Mouse (Mus musculus) liver, embryonic 11.5 days (tissue): ENCODE results near the gene Ppargc1a. TPM values are rescaled to one million over a fixed set of nuclear protein-coding genes. Genes with fewer than 3 reads are reported as not detected.

ENCODE experiments used
- ATAC-seq: fragments of 200-750 bp; cut with Nextera tagmentation; replicated peaks from 2 replicates; pipeline ENCODE4 v1.8.0; 2017; ENCODE audit warnings: moderate number of reproducible peaks, mild to moderate bottlenecking, moderate TSS enrichment, moderate library complexity; ENCODE audit not compliant: low FRiP score
- DNase-seq: peaks from one replicate; pipeline ENCODE4 v3.0.0-alpha.2; 2017; ENCODE audit warnings: low spot score
- H3K27ac ChIP-seq: fragments of 300-500 bp; sonication (generic); 2 replicates; pipeline ENCODE4 v1.5.1; 2014; ENCODE audit warnings: mild to moderate bottlenecking, low read depth, low read length, control low read depth
- H3K27me3 ChIP-seq: fragments of 300-500 bp; sonication (generic); replicated peaks from 2 replicates; pipeline ENCODE4 v1.6.1; 2014; ENCODE audit warnings: low read length, mixed read lengths; ENCODE audit not compliant: control insufficient read depth, insufficient read depth
- H3K36me3 ChIP-seq: fragments of 300-500 bp; sonication (generic); 2 replicates; pipeline ENCODE4 v1.6.1; 2014; ENCODE audit warnings: mild to moderate bottlenecking, low read length, moderate library complexity, mixed read lengths; ENCODE audit not compliant: control insufficient read depth, insufficient read depth
- H3K4me1 ChIP-seq: fragments of 300-500 bp; sonication (generic); replicated peaks from 2 replicates; pipeline ENCODE4 v1.6.1; 2014; ENCODE audit warnings: low read length, mixed read lengths; ENCODE audit not compliant: control insufficient read depth, insufficient read depth
- H3K4me2 ChIP-seq: fragments of 300-500 bp; sonication (generic); 2 replicates; pipeline ENCODE4 v1.6.1; 2014; ENCODE audit warnings: mild to moderate bottlenecking, control low read depth, moderate library complexity
- H3K4me3 ChIP-seq: fragments of 300-500 bp; sonication (generic); 2 replicates; pipeline ENCODE4 v1.5.1; 2014; ENCODE audit warnings: low read depth, low read length, control low read depth
- H3K9ac ChIP-seq: fragments of 300-500 bp; sonication (generic); 2 replicates; pipeline ENCODE4 v1.6.1; 2014; ENCODE audit warnings: low read depth, low read length, control low read depth
- H3K9me3 ChIP-seq: fragments of 300-500 bp; sonication (generic); 2 replicates; pipeline ENCODE4 v1.6.1; 2016; ENCODE audit warnings: low read length, inconsistent platforms, mixed read lengths; ENCODE audit not compliant: control insufficient read depth
- WGBS: fragments of 180-500 bp; shearing (Covaris S2); extraction: QIAGEN DNeasy Blood & Tissue Kit; methylation state at CpG from one replicate; pipeline ENCODE4 v1.1.7; 2014; 5-methylcytosine and 5-hydroxymethylcytosine counted together
- polyA plus RNA-seq: library from polyadenylated mRNA; unstranded; fragments of >200 nt; fragmentation: Nextera tagmentation; extraction: Ambion mirVana; gene quantifications from 2 replicates; pipeline ENCODE4 v1.2.1, GENCODE M21; 2014

The Ppargc1a gene
- polyA plus RNA-seq, 1 experiment from 2014 or later: 3.2 TPM

DNA sequence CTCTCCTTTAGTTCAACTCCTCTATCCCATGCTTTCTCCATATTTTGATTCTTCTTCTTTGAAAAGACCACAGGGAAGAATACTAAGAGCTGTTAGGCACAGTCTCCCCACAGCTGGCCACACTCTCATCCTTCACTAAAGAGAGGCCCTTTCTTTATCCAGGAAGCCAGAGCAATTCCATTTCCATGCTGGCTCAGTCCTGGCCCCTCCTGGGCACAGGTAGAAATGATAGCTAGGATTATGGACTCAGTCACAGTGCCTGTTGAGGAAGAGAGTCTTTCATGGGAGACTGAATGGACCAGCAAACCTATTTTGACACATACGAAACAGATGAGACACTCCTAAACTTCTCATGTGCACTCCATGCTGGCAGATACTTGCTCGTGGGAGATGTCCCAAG lies 18.7 kb upstream of the Ppargc1a start:
- Histone ChIP-seq H3K4me2 (no peak overlapping the region), H3K4me3 (no peak overlapping the region), H3K36me3 (no peaks in the 10 kb centered on the region), H3K27me3 (no peaks in the 10 kb centered on the region), H3K4me1 (peaks cover 6% of the 10 kb centered on the region), H3K9ac (no peak overlapping the region), H3K9me3 (no peaks in the 10 kb centered on the region), H3K27ac (no peak overlapping the region)
- ATAC-seq (no peak), DNase-seq (no peak)
- WGBS: 67% methylated on average over 2 of the region's 2 CpGs

DNA sequence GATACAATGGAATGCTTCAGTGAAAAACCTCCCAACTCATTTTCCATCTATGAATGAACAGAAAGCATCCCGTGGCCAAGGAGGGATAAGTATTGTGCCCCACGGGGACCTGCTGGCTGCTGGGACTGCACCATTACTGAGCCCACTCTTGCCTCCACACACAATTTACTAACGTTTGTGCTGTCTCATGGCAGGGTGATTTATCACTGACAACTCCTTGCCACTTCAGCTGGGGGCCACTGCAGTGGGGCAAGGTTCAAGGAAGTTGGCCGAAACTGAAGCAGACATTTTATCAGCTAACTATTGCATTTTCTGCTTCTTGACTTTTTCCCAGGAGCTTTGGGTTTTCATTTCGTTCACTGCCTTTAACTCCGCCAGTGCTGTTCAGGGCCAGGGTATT lies 17.5 kb upstream of the Ppargc1a start:
- H3K9me3 ChIP-seq: no peaks in the 10 kb centered on the region
- H3K4me2 ChIP-seq: no peak overlapping the region
- H3K9ac ChIP-seq: no peak overlapping the region
- H3K4me3 ChIP-seq: no peak overlapping the region
- WGBS: 29% methylated on average over 6 of the region's 6 CpGs
- peaks cover 6% of the 10 kb centered on the region for H3K4me1 ChIP-seq
- no peaks in the 10 kb centered on the region for H3K27me3 ChIP-seq
- DNase-seq (no peak), ATAC-seq (no peak)
- no peaks in the 10 kb centered on the region for H3K36me3 ChIP-seq
- H3K27ac ChIP-seq: no peak overlapping the region

DNA sequence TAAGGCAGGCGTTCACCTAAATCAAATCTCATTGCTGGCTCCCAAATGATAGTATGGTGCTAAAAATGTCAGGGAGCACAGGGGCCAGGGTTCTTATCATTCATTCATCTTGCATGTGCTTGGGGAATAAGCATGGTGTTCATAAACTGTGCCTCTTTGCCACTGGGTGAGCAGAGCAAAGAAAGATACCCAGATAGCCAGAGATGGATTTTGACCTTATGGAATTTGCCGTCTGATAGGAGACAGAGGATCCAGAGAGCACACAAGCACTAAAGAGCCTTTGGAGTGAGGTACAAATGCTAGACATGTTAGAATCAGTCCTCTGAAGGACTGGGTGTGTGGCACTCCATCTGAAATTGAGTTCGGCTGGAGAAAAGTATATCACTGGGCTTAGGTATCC lies 16.7 kb upstream of the Ppargc1a start:
- H3K9me3 ChIP-seq: no peaks in the 10 kb centered on the region
- no peak overlapping the region for H3K9ac ChIP-seq
- 78% methylated on average over 3 of the region's 3 CpGs for WGBS
- H3K27ac ChIP-seq: no peak overlapping the region
- DNase-seq (no peak), ATAC-seq (no peak)
- no peak overlapping the region for H3K4me3 ChIP-seq
- H3K4me2 ChIP-seq: no peak overlapping the region
- H3K36me3 ChIP-seq: no peaks in the 10 kb centered on the region
- H3K27me3 ChIP-seq: no peaks in the 10 kb centered on the region
- H3K4me1 ChIP-seq: peaks cover 6% of the 10 kb centered on the region

DNA sequence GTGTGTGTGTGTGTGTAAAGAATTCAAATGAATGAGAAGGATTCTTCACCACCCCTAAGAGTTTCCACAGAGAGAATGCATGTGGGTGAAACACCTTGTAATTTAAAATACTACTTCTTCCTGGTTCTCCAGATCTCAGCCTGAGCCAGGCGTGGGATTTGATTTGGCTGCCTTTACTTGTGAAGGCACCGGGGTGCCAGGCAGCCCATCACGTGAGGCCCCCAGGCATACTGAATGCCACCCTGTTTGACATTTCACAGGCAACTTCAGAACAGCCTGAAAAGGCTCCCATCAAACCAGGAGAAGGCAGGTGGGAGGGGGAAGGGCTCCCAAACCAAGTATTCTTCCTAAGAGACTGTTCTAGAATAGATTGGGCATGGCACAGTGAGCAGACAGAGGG lies 16.1 kb upstream of the Ppargc1a start:
- Histone ChIP-seq H3K36me3 (no peaks in the 10 kb centered on the region), H3K27me3 (no peaks in the 10 kb centered on the region), H3K9me3 (no peaks in the 10 kb centered on the region), H3K4me2 (no peak overlapping the region), H3K27ac (no peak overlapping the region), H3K4me1 (peaks cover 6% of the 10 kb centered on the region), H3K9ac (no peak overlapping the region), H3K4me3 (no peak overlapping the region)
- DNase-seq: no peak
- WGBS: 70% methylated on average over 3 of the region's 3 CpGs
- ATAC-seq: no peak

DNA sequence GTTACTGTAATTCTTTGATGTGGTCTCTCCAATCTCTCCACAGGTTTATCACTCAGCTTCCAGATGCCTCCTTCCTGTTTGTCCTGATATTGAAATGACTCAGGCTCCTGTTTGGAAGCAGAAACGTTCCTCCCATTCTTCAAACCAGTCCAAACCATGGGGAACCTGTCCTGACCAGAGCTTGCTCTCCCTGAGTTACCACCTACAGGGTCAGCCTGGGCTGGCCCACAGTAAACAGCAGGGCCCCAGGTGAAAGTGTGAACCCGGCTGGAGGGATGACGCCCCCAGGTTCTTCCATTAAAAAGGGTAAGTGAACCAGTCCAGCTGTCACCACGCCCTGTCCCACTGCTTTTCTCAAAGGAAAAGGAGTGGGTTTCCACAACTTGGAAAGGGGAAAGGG lies 15.5 kb upstream of the Ppargc1a start:
- WGBS: 32% methylated on average over 4 of the region's 4 CpGs
- peaks cover 6% of the 10 kb centered on the region for H3K4me1 ChIP-seq
- H3K4me3 ChIP-seq: no peak overlapping the region
- H3K27me3 ChIP-seq: no peaks in the 10 kb centered on the region
- no peak for DNase-seq
- H3K9ac ChIP-seq: no peak overlapping the region
- H3K4me2 ChIP-seq: no peak overlapping the region
- no peak overlapping the region for H3K27ac ChIP-seq
- ATAC-seq: no peak
- no peaks in the 10 kb centered on the region for H3K9me3 ChIP-seq
- H3K36me3 ChIP-seq: no peaks in the 10 kb centered on the region

DNA sequence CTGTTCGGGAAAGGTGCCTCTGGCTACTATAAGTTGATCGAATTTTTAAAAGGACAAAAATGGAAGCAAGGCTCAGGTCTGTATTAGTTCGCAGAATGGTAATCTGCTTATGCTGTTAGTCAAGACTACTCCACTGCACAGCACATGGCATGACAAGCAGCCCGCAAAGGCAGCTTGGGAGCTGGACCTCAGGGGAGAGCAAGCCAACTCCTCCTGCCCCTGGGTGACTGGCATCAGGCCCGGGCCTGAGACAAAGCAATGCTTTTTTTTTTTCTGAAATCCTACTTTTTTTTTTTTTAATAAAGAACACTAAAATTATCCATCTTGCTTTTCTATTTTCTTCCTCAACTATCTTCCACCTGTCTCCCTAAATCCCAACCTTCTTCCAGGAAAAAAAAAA lies 15.1 kb upstream of the Ppargc1a start:
- H3K27me3 ChIP-seq: no peaks in the 10 kb centered on the region
- no peak overlapping the region for H3K4me2 ChIP-seq
- no peak overlapping the region for H3K27ac ChIP-seq
- no peak overlapping the region for H3K4me3 ChIP-seq
- 77% methylated on average over 5 of the region's 5 CpGs for WGBS
- H3K9ac ChIP-seq: no peak overlapping the region
- ATAC-seq: no peak
- no peaks in the 10 kb centered on the region for H3K36me3 ChIP-seq
- DNase-seq: no peak
- H3K9me3 ChIP-seq: no peaks in the 10 kb centered on the region
- peaks cover 6% of the 10 kb centered on the region for H3K4me1 ChIP-seq

DNA sequence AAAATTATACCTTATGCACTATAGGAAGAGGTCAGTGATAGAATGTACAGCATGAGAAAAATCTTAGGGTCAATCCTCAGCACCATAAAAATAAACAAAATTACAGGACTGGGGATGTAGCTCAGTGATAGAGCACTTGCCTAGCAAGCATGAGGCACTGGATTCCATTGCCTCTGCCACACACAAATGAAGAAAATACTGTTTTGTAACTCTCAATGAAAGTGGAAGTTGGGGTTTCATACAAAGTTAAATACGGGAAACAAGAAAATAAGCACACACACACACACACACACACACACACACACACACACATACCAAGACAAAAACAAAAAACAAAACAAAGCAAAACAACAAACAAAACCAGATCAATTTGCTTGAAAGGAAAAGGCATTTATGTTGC lies 10.1 kb upstream of the Ppargc1a start:
- H3K36me3 ChIP-seq: no peaks in the 10 kb centered on the region
- no peak overlapping the region for H3K4me3 ChIP-seq
- H3K9me3 ChIP-seq: no peaks in the 10 kb centered on the region
- no peaks in the 10 kb centered on the region for H3K4me1 ChIP-seq
- DNase-seq: no peak
- no peak overlapping the region for H3K4me2 ChIP-seq
- H3K27ac ChIP-seq: no peak overlapping the region
- no peaks in the 10 kb centered on the region for H3K27me3 ChIP-seq
- ATAC-seq: no peak
- 100% methylated on average over 1 of the region's 1 CpGs for WGBS
- H3K9ac ChIP-seq: no peak overlapping the region

DNA sequence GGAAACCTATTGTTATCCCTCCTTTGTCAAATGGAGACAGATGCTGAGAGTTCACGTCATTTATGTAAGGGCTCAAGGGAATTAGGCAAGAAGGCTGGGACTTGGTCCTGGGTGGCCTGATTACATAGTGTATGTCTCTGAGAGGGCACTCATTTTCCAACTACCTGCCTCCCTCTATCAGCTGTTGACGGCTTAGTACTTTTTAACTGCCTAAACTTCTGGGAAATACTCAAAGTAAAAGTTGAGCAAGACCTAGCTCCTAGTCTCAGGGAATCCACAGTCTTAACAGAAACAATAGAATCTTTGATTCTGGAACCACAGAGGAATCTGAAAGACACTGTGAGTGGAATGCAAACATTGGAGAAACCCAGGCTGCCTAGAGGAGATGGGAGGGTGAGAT lies 6.2 kb upstream of the Ppargc1a start:
- Histone ChIP-seq H3K9ac (no peak overlapping the region), H3K4me1 (no peaks in the 10 kb centered on the region), H3K4me3 (no peak overlapping the region), H3K27me3 (no peaks in the 10 kb centered on the region), H3K36me3 (no peaks in the 10 kb centered on the region), H3K4me2 (no peak overlapping the region), H3K9me3 (no peaks in the 10 kb centered on the region), H3K27ac (no peak overlapping the region)
- DNase-seq (no peak), ATAC-seq (no peak)
- WGBS: 58% methylated on average over 2 of the region's 2 CpGs

DNA sequence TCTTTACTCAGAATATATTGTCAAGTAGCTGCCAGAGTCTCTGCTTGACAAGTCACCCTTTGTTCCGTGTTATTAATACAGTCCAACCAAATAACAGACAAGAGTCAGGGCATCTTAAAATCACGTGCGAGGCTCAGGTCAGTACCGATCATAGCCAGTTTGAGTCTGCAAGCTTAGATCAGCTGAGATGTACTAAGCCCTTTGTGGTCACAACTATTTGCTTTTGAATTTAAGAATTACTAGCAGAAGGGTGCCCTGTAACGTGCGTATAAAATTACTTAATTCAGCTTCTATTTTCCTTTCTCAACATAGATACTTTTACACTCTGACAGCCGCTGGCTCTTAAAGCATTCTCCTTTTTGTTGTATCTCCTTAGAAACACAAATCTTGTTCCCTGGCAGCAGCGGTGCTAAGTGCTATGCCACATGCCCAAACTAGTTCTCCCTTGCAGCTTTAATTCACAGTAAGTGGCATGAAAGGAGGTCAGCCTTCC lies 718 bp upstream of the Ppargc1a start:
- Histone ChIP-seq H3K27ac (no peak overlapping the region), H3K27me3 (no peaks in the 10 kb centered on the region), H3K9ac (no peak overlapping the region), H3K36me3 (no peaks in the 10 kb centered on the region), H3K4me3 (no peak overlapping the region), H3K4me1 (no peaks in the 10 kb centered on the region), H3K4me2 (no peak overlapping the region), H3K9me3 (no peaks in the 10 kb centered on the region)
- DNase-seq (no peak), ATAC-seq (no peak)
- 82% methylated on average over 8 of the region's 8 CpGs for WGBS
